9 mouse cellular contexts compared by ENCODE assay signal in the genomic region with DNA sequence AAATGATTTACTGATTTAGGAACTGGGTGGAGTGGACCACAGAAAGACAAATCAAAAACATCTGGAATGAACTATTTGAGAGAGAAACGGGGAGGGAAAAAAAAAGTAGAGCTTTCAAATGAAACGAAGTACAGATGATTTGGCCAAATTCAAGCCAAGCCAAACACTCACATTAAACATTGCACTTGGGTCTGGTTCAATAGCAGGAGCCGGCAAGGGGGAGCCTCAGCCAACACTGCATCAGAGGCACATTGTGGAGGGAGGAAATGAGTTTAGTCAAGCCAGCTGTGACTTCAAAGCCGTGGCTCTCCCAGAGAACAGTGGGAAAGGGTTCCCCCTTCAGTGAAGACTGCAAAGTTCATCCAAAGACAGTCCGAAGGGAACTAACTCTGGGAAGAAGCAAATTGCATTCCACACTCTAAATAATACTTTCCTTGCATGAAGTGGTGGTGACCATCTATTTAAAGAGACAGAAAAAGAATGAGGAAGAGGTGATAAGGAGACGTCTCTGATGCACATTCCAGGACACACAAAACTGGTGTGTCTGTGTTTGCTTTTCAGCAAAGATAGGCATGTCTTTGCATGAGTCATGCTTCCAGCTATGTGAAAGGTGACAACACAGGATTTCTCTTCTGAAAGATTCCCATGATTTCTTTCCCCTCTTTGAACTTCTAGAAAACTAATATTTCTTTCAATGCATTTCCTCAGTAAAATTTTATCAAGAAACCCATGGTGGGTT.
DNase-seq lines count a peak whose midpoint lies in the region; ATAC-seq and TF ChIP-seq lines count a peak whose summit lies in the region.
"Had no signal": no experiment of that assay in that cellular context is flagged by ENCODE, and none has a peak within 500 bp of the region (broad histone marks: within the 10 kb centered on the region; RNA-seq: fewer than 3 reads in every experiment).

No protein-coding gene starts in this region.

- H3K4me3 ChIP-seq in neural tube, embryonic 15.5 days (replicated peaks) = no peak overlapping the region
- H3K4me3 ChIP-seq in embryonic facial prominence, embryonic 15.5 days (replicated peaks) = no peak overlapping the region
- no peak overlapping the region for H3K4me3 ChIP-seq in heart, embryonic 14.5 days (ENCODE audit: control insufficient read depth in 1 of 2, insufficient read depth in 1 of 2, low read depth in 1 of 2, low read length in 2 of 2)
- no peak overlapping the region for H3K4me3 ChIP-seq in myocyte

- H3K79me2 ChIP-seq in myocyte (ENCODE audit: control insufficient read depth, insufficient read depth) = no peaks in the 10 kb centered on the region

- H3K9me3 ChIP-seq in neural tube, embryonic 15.5 days (replicated peaks) = no peaks in the 10 kb centered on the region
- no peaks in the 10 kb centered on the region for H3K9me3 ChIP-seq in embryonic facial prominence, embryonic 15.5 days (replicated peaks)
- H3K9me3 ChIP-seq in heart, embryonic 14.5 days (ENCODE audit: control insufficient read depth, low read length) = no peaks in the 10 kb centered on the region

- H3ac ChIP-seq in myocyte (ENCODE audit: control insufficient read depth, insufficient read length) = no peak overlapping the region

- no peak for TF ChIP-seq POLR2A in myocyte (IDR thresholded peaks at IDR 0.05; ENCODE audit: insufficient read length, low read depth)

- no peak overlapping the region for H3K4me2 ChIP-seq in neural tube, embryonic 15.5 days
- H3K4me2 ChIP-seq in embryonic facial prominence, embryonic 15.5 days (replicated peaks) = no peak overlapping the region
- no peak overlapping the region for H3K4me2 ChIP-seq in heart, embryonic 14.5 days (ENCODE audit: low read length)
- H3K4me2 ChIP-seq in myocyte (ENCODE audit: low read depth) = peak overlapping the region; percentile 16

- WGBS in neural tube, embryonic 15.5 days = 40% methylated on average over 6 of the region's 6 CpGs
- 9% methylated on average over 6 of the region's 6 CpGs for WGBS in embryonic facial prominence, embryonic 15.5 days
- 18% methylated on average over 6 of the region's 6 CpGs for WGBS in heart, embryonic 14.5 days

- no peaks in the 10 kb centered on the region for H3K4me1 ChIP-seq in neural tube, embryonic 15.5 days
- H3K4me1 ChIP-seq in embryonic facial prominence, embryonic 15.5 days = peaks cover 14% of the 10 kb centered on the region
- peaks cover 2 to 9% of the 10 kb centered on the region in 2 experiments; a peak in 1 of 4 replicates for H3K4me1 ChIP-seq in heart, embryonic 14.5 days (ENCODE audit: control insufficient read depth in 2 of 2, insufficient read depth in 2 of 2, low read length in 2 of 2)

- H3K27me3 ChIP-seq in neural tube, embryonic 15.5 days (replicated peaks) = no peaks in the 10 kb centered on the region
- no peaks in the 10 kb centered on the region for H3K27me3 ChIP-seq in embryonic facial prominence, embryonic 15.5 days
- no peaks in the 10 kb centered on the region for H3K27me3 ChIP-seq in heart, embryonic 14.5 days (ENCODE audit: control insufficient read depth, insufficient read depth, low read length)
- no peaks in the 10 kb centered on the region for H3K27me3 ChIP-seq in myocyte (ENCODE audit: control insufficient read depth, insufficient read depth, insufficient read length)

- no peak overlapping the region for H3K27ac ChIP-seq in neural tube, embryonic 15.5 days (replicated peaks)
- peak overlapping the region; percentile 51; the same call in 1 of the 2 replicates for H3K27ac ChIP-seq in embryonic facial prominence, embryonic 15.5 days (replicated peaks)
- peak overlapping the region in 1 of 2 experiments; percentile 20; a peak in 1 of 4 replicates for H3K27ac ChIP-seq in heart, embryonic 14.5 days (replicated peaks in 1 of 2; ENCODE audit: control insufficient read depth in 1 of 2, insufficient read depth in 1 of 2, low read depth in 2 of 2, low read length in 2 of 2)
- H3K27ac ChIP-seq: liver, embryonic 14.5 days had no signal

- peak; percentile 29 for DNase-seq in neural tube, embryonic 10.5 days (ENCODE audit: extremely low spot score, low spot score)
- DNase-seq in kidney, postnatal 25 days = peak; percentile 33 to 54
- DNase-seq in thymus, postnatal 25 days = peak; percentile 47

- H3K36me3 ChIP-seq in neural tube, embryonic 15.5 days = no peaks in the 10 kb centered on the region
- H3K36me3 ChIP-seq in embryonic facial prominence, embryonic 15.5 days = no peaks in the 10 kb centered on the region
- no peaks in the 10 kb centered on the region for H3K36me3 ChIP-seq in heart, embryonic 14.5 days (ENCODE audit: control insufficient read depth, insufficient read depth, low read length)
- H3K36me3 ChIP-seq in myocyte (ENCODE audit: control insufficient read depth, insufficient read depth) = no peaks in the 10 kb centered on the region

- ATAC-seq in neural tube, embryonic 15.5 days (ENCODE audit: low FRiP score) = no peak
- ATAC-seq in embryonic facial prominence, embryonic 15.5 days (ENCODE audit: insufficient number of reproducible peaks, low FRiP score, low TSS enrichment, low read depth) = peak; percentile 96
- peak; percentile 80 for ATAC-seq in heart, embryonic 14.5 days (ENCODE audit: insufficient number of reproducible peaks, insufficient read depth, low FRiP score, low read depth)
- no peak for ATAC-seq in megakaryocyte, adult 5-6 weeks (ENCODE audit: poor library complexity, severe bottlenecking)

- H3K9ac ChIP-seq in neural tube, embryonic 15.5 days (replicated peaks) = no peak overlapping the region
- no peak overlapping the region for H3K9ac ChIP-seq in embryonic facial prominence, embryonic 15.5 days
- no peak overlapping the region for H3K9ac ChIP-seq in heart, embryonic 14.5 days (ENCODE audit: low read length)
- H3K9ac ChIP-seq: liver, embryonic 14.5 days had no signal

TF ChIP-seq in myocyte, 11 proteins besides CTCF, POLR2A, EP300 and RAD21:
- TF ChIP-seq E2F4 (IDR thresholded peaks at IDR 0.05; ENCODE audit: insufficient read depth) (no peak), USF1 (IDR thresholded peaks at IDR 0.05; ENCODE audit: low read depth) (no peak), SRF (IDR thresholded peaks at IDR 0.05; ENCODE audit: control insufficient read depth, insufficient read length, low read depth) (no peak), POLR2AphosphoS2 (IDR thresholded peaks at IDR 0.05; ENCODE audit: insufficient read length, low read depth) (no peak), CEBPB (IDR thresholded peaks at IDR 0.05; ENCODE audit: insufficient read depth, poor library complexity, severe bottlenecking) (0 out of 2 replicates have a peak, but pooled peaks have one; percentile 1)

Comparison
In these comparisons a context has a peak if more than half of its experiments do, and no peak if none do; other contexts are left out.
1. ATAC-seq: peak in embryonic facial prominence, embryonic 15.5 days (single experiment) and heart, embryonic 14.5 days (single experiment); none in neural tube, embryonic 15.5 days (single experiment) and megakaryocyte, adult 5-6 weeks (single experiment).
2. Peak in every context shown above with its lines, with median percentiles within 50 percentile points of each other: DNase-seq.